Mouse (Mus musculus): ENCODE data around the gene Tmem145.
"Not testable (repeated sequence)": the region's sequence is repeated elsewhere in the genome, so short reads cannot be mapped to it uniquely, and the experiment has no call there.

Gene Tmem145

DNA sequence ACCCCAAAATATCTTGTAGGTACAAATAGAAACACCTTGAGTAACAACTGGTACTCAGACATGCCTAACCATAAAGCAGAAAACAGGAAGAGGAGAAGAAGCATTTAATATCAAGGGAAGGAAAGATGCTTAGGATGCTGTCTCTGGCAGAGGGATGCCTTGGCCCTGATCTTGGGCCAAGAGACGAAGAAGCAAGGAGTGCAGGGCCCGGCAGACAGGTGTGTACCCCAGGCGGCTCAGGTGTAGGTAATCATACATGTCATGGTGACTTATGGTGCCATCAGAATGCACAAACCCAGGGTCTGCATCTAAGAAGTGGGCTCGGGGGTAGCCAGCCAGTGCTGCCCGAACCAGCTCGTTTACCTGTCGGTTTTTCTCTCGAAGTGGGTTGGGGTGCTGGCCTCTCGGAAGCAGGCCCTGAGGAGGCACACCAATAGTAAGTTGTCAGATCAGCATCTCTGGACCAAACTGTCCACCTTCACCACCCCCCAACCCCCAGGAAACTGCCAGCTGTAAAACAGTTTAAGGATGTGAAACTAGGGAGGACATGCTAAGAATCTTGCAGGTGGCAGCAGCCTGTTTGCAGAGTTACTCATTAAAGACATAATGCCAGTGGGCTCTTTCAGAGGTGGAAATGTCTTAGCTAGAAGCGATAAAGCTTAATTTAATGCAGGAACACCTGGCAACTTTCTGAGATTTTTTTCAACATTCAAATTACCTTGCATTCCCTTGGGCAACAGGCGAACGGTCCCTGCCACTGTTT is 10.8 kb upstream of the Tmem145 start:
- DNase-seq: peak; percentile 4

- DNase-seq: no peak
These were observed 8.9 kb upstream of the Tmem145 start for GRCm38 (mm10) chr7:25296945-25297453.

- DNase-seq: peak; percentile 91
These were observed 8.2 kb upstream of the Tmem145 start, which contains the start of gene Pafah1b3 for GRCm38 (mm10) chr7:25297454-25298325. Gene Pafah1b3, minus strand, starts transcription at chr7:25297986.

GRCm38 (mm10) chr7:25301063-25301462 is 4.8 kb upstream of the Tmem145 start, which contains the start of gene Prr19:
Gene Prr19, plus strand, starts transcription at chr7:25301411.
- no peak for DNase-seq

- DNase-seq: no peak
These were observed 2.8 kb upstream of the Tmem145 start for GRCm38 (mm10) chr7:25303003-25303684.

GRCm38 (mm10) chr7:25303685-25304006 is 2.3 kb upstream of the Tmem145 start:
- no peak for DNase-seq

GRCm38 (mm10) chr7:25305481-25305880 is 425 bp upstream of the Tmem145 start:
- no peak for DNase-seq

- DNase-seq: no peak
These were observed 699 bp downstream of the Tmem145 start for GRCm38 (mm10) chr7:25306614-25306996.

GRCm38 (mm10) chr7:25308702-25309318 is 2.9 kb downstream of the Tmem145 start:
- no peak for DNase-seq

DNA sequence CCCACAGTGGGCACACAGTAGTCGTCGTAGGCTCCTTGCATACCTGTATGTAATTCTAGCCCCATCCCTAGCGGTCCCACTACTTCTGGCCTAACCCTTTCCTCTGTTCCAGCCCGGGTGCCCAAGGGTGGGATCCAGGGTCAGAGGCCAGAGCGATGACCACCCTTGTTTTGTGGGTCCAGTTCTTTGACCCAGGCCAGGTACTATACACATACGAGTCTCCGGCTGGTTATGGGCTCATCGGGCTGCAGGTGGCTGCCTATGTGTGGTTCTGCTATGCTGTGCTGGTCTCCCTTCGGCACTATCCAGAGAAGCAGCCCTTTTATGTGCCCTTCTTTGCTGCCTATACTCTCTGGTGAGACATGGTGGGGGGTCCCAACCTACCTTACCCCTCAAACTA is 3.5 kb downstream of the Tmem145 start:
- DNase-seq: no peak

GRCm38 (mm10) chr7:25311193-25311592 is 5.3 kb downstream of the Tmem145 start:
- DNase-seq: no peak

- DNase-seq: no peak
These were observed 7.4 kb downstream of the Tmem145 start for GRCm38 (mm10) chr7:25313325-25313724.

GRCm38 (mm10) chr7:25314606-25315305 is 8.8 kb downstream of the Tmem145 start:
- no peak for DNase-seq

GRCm38 (mm10) chr7:25315306-25316041 is 9.6 kb downstream of the Tmem145 start:
- DNase-seq: peak; percentile 22

- peak; percentile 99 for DNase-seq
These were observed 10.9 kb downstream of the Tmem145 start, which contains the start of gene Megf8 for GRCm38 (mm10) chr7:25316532-25317445. Gene Megf8, plus strand, starts transcription at chr7:25317164.

- DNase-seq: no peak
These were observed 11.6 kb downstream of the Tmem145 start for GRCm38 (mm10) chr7:25317446-25317999.

GRCm38 (mm10) chr7:25322058-25322484 is 16.2 kb downstream of the Tmem145 start:
- DNase-seq: no peak

DNA sequence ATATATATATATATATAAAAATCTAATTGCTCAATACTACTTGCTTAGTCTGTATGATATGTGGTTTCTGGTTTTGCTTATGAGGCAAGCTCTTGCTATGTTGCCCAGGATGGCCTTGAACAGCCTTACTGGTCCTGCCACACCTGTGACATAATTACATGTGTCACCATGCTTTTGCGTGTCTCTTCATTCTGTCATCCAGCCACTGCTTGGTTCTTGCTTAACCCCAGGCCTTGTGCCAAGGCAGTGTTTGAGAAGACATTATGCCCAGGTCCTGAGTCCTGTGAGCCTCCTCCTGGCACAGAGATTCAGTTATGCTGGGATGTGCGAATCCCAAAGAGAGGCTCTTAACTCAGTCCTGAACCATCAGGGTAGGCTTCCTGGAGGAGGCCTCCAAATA is 17.3 kb downstream of the Tmem145 start:
- DNase-seq: no peak

- DNase-seq: not testable (repeated sequence)
These were observed 19.5 kb downstream of the Tmem145 start for GRCm38 (mm10) chr7:25325431-25325830.

- DNase-seq: no peak
These were observed 20.3 kb downstream of the Tmem145 start for GRCm38 (mm10) chr7:25326233-25326632.

All from kidney, adult 9 months (tissue).